Mouse (Mus musculus) liver, embryonic 13.5 days (tissue): ENCODE measurements at regions not wholly inside any gene's neighbourhood (a gene's known extent, or its start where the extent isn't known, plus 50 kb on each side); places are given as distances from the start of the nearest gene placed in this dataset.

Experiments
- ATAC-seq: fragments of 200-750 bp; cut with Nextera tagmentation; 2 replicates; pipeline ENCODE4 v1.8.0; 2017; ENCODE audit warnings: low read depth, mild to moderate bottlenecking, moderate number of reproducible peaks, moderate library complexity
- DNase-seq: peaks from one replicate; pipeline ENCODE4 v3.0.0; 2022
- H3K27ac ChIP-seq: fragments of 300-500 bp; sonication (generic); 2 replicates; pipeline ENCODE4 v1.5.1; 2015; ENCODE audit warnings: moderate library complexity, mild to moderate bottlenecking, inconsistent platforms
- H3K27me3 ChIP-seq: fragments of 300-500 bp; sonication (generic); 2 replicates; pipeline ENCODE4 v1.6.1; 2015; ENCODE audit warnings: mild to moderate bottlenecking, inconsistent platforms
- H3K36me3 ChIP-seq: fragments of 300-500 bp; sonication (generic); 2 replicates; pipeline ENCODE4 v1.6.1; 2015; ENCODE audit warnings: mild to moderate bottlenecking, inconsistent platforms
- H3K4me1 ChIP-seq: fragments of 300-500 bp; sonication (generic); replicated peaks from 2 replicates; pipeline ENCODE4 v1.6.1; 2015; ENCODE audit warnings: inconsistent platforms
- H3K4me2 ChIP-seq: fragments of 300-500 bp; sonication (generic); 2 replicates; pipeline ENCODE4 v1.6.1; 2015; ENCODE audit warnings: inconsistent platforms, mild to moderate bottlenecking, moderate library complexity
- H3K4me3 ChIP-seq: fragments of 300-500 bp; sonication (generic); replicated peaks from 2 replicates; pipeline ENCODE4 v1.5.1; 2015; ENCODE audit warnings: mild to moderate bottlenecking, inconsistent platforms
- H3K9ac ChIP-seq: fragments of 300-500 bp; sonication (generic); 2 replicates; pipeline ENCODE4 v1.6.1; 2015; ENCODE audit warnings: mild to moderate bottlenecking, inconsistent platforms
- H3K9me3 ChIP-seq: fragments of 300-500 bp; sonication (generic); replicated peaks from 2 replicates; pipeline ENCODE4 v1.6.1; 2016; ENCODE audit warnings: inconsistent platforms
- WGBS: fragments of 180-500 bp; shearing (Covaris S2); methylation state at CpG from one replicate; pipeline ENCODE4 v1.1.7; 2015; ENCODE audit not compliant: insufficient replicate concordance; 5-methylcytosine and 5-hydroxymethylcytosine counted together

DNA sequence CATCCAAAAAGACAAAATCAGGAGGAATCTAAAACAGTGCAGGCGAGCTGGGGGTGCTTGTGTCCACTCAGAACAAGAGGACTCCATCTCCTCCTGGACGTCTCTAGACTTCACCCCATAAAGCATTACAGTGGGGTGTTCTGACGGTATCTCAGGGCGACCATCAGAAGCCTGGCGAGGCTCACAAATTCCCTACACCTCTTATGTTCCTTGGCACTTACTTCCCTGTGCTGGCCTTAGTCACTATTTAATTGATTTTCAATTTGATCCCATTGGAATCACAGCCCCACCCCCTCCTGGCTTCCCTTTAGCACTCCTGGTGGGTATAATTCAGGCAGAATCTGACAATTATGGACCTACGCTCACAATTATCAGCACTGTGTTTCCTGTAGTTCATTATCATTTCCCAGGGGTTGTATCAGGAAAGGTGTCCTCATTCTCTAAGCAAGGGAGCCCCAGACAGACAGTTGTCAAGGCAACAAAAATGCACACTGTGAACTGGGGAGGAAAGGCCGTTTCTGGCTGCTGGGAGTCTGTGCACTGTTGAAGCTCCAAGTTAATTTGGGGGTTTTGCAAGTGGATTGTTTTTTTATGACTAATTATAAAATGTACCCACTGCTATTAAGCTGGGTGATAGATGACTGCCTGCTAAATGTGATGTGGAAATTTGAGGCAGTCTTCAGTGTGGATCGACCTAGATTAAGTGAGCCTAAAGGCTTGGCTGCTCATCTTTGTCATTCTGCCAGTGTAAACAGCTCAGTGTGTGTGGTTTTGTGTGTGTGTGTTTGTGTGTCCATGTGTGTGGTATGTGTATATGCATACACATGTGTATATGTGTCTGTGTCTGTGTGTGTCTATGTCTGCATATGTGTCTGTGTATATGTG lies 115.6 kb upstream of the Kcnj15 start:
- 51% methylated on average over 8 of the region's 8 CpGs for WGBS

DNA sequence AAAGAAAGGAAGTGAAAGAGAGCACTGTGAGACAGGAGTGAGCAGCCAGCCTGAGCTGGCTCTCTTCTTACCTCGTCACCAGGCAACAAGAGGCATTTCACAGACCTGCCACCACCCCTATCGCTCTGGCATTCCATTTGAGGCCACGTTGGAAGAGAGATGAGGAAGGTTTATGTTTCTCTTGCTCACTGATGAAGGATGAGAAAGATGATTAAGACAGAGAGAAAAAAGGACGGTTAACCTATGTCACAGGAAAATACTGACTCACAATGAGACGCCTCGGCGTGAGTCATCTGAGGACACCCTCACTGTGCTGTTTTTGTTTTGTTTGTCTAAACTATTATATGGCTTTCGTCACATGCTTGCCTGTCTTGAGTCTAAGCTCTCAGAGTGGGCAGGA lies 106.9 kb upstream of the Kcnj15 start:
- Histone ChIP-seq H3K4me3 (no peak overlapping the region), H3K9ac (no peak overlapping the region), H3K9me3 (no peaks in the 10 kb centered on the region), H3K4me2 (no peak overlapping the region), H3K27me3 (no peaks in the 10 kb centered on the region), H3K27ac (no peak overlapping the region), H3K4me1 (no peaks in the 10 kb centered on the region), H3K36me3 (no peaks in the 10 kb centered on the region)
- DNase-seq (no peak), ATAC-seq (no peak)
- 56% methylated on average over 8 of the region's 8 CpGs for WGBS

More for the DNA sequence above, 115.6 kb upstream of the Kcnj15 start:
- ATAC-seq, result no peak
- Histone ChIP-seq H3K36me3 (no peaks in the 10 kb centered on the region), H3K4me1 (no peaks in the 10 kb centered on the region), H3K27me3 (no peaks in the 10 kb centered on the region), H3K9me3 (no peaks in the 10 kb centered on the region), H3K9ac (no peak overlapping the region), H3K27ac (no peak overlapping the region), H3K4me3 (no peak overlapping the region), H3K4me2 (no peak overlapping the region)
- no peak for DNase-seq

DNA sequence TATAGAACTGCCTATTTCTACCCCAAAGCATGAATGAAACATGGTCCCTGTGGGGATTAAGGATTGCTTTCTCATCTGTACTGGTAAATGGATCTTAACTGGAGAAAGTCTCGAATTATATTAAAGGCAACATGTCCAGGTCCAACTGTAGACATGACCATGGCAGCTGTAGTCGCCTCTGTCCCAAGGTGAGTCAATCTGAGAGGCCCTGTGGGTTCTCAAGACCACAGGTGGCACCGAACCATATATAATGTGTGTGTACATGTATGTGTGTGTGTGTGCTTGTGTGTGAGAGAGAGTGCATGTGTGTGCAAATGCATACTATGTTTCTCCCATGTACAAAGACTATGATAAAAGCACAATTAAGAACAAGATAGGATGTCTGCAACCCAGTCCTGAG lies 105.9 kb upstream of the Kcnj15 start:
- Histone ChIP-seq H3K4me1 (no peaks in the 10 kb centered on the region), H3K9me3 (no peaks in the 10 kb centered on the region), H3K27me3 (no peaks in the 10 kb centered on the region), H3K4me3 (no peak overlapping the region), H3K4me2 (no peak overlapping the region), H3K27ac (no peak overlapping the region), H3K9ac (no peak overlapping the region), H3K36me3 (no peaks in the 10 kb centered on the region)
- WGBS, result 49% methylated on average over 3 of the region's 3 CpGs
- no peak for DNase-seq
- ATAC-seq, result no peak

DNA sequence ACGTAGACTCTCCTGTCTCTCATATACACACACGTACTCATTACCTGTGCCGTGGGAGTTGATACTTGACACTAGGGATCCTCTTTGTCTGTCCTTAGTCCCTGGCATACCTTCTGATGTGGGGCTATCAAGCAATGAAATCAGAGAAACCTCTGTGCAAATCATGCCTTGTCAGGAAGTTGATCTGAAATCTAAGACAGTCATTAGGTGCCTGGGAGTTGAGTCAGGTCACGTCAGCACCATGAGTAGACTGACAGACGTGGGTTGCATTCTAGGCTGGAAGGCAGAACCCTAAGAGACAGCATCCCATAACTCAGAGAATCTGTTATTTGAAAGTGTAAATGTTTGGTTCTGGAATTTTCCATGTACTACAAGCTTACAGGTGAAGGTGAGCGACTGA lies 105.4 kb upstream of the Kcnj15 start:
- no peak overlapping the region for H3K27ac ChIP-seq
- H3K36me3 ChIP-seq, result no peaks in the 10 kb centered on the region
- H3K9me3 ChIP-seq, result no peaks in the 10 kb centered on the region
- no peak overlapping the region for H3K9ac ChIP-seq
- no peaks in the 10 kb centered on the region for H3K27me3 ChIP-seq
- DNase-seq (no peak), ATAC-seq (no peak)
- 67% methylated on average over 6 of the region's 6 CpGs for WGBS
- no peaks in the 10 kb centered on the region for H3K4me1 ChIP-seq
- H3K4me3 ChIP-seq, result no peak overlapping the region
- no peak overlapping the region for H3K4me2 ChIP-seq

DNA sequence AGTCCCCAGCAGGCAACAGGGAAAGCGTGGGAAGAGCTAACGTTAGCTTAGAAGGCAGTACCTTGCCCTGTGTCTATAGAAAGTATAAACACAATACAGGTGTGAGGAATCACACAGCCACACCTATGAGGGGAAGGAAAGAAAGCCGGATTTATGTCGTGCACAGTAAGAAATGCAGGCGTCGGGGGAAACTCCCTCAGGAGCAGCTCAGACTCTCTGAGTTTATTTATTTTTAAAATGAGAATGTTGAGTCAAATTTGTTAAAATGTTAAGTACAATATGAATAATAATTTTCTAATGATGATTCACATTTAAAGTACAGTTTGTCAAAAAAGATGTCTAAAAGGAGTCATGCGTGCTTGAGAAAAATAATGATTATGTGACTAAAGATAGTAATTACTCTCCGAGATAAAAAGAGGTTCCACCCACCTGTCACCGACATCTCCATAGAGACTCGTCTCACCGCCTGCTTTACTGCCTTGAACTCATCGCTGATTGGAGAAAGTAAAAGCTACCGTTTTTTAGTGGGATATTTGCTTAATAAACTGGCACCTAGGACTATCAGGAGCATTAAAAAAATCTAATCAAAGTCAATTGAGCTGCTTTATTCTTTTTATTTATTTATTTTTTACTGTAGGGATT lies 104.5 kb upstream of the Kcnj15 start:
- 64% methylated on average over 13 of the region's 13 CpGs for WGBS
- DNase-seq (no peak), ATAC-seq (no peak)
- Histone ChIP-seq H3K27ac (no peak overlapping the region), H3K4me1 (no peaks in the 10 kb centered on the region), H3K36me3 (no peaks in the 10 kb centered on the region), H3K27me3 (no peaks in the 10 kb centered on the region), H3K9ac (no peak overlapping the region), H3K4me3 (no peak overlapping the region), H3K4me2 (no peak overlapping the region), H3K9me3 (no peaks in the 10 kb centered on the region)

DNA sequence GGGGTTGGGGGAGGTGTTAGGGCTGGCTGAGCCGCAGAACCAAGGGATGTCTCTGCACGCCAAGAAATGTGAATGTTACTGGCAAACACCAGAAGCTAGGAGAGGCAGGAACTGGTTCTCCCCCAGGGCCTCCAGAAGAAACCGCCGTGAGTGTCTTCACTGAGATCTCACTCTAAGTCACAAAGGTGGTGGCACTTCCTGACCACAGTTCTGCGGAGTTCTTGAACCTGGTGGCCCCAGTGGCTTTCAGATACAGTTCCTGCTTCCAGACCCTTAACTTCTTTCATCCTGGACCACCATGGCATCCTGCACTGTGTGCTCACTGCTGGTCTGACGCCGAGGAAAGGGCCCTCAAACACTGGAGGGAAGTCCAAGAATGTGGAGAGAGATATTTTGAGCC lies 89.0 kb upstream of the Kcnj15 start:
- Histone ChIP-seq H3K4me1 (no peaks in the 10 kb centered on the region), H3K27ac (no peak overlapping the region), H3K4me2 (no peak overlapping the region), H3K4me3 (no peak overlapping the region), H3K36me3 (no peaks in the 10 kb centered on the region), H3K9ac (no peak overlapping the region), H3K9me3 (no peaks in the 10 kb centered on the region), H3K27me3 (no peaks in the 10 kb centered on the region)
- WGBS, result 44% methylated on average over 7 of the region's 7 CpGs
- no peak for DNase-seq
- ATAC-seq, result no peak

DNA sequence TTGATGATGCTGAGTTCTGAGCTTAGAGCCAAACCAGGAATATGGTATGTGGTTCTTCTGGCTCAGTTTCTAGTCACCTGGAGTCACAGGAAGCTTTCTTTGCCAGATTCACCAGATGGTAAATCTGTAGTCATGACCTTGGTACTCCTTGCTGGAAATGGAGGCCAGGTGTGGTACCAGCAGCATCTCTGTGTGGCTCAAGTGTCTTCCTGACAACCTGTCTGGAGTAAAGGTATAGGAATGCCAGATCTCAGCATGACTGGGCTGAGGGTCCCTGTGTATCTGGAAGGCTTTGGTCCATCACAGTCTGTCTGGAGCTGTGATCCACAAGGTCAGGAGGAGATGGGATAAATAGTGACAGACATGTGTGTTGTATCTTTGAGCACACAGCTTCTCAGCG lies 88.0 kb upstream of the Kcnj15 start:
- Histone ChIP-seq H3K9me3 (no peaks in the 10 kb centered on the region), H3K4me1 (no peaks in the 10 kb centered on the region), H3K36me3 (no peaks in the 10 kb centered on the region), H3K4me2 (no peak overlapping the region), H3K4me3 (no peak overlapping the region), H3K27ac (no peak overlapping the region), H3K27me3 (no peaks in the 10 kb centered on the region), H3K9ac (no peak overlapping the region)
- no peak for DNase-seq
- WGBS, result 85% methylated on average over 1 of the region's 1 CpGs
- ATAC-seq, result no peak

DNA sequence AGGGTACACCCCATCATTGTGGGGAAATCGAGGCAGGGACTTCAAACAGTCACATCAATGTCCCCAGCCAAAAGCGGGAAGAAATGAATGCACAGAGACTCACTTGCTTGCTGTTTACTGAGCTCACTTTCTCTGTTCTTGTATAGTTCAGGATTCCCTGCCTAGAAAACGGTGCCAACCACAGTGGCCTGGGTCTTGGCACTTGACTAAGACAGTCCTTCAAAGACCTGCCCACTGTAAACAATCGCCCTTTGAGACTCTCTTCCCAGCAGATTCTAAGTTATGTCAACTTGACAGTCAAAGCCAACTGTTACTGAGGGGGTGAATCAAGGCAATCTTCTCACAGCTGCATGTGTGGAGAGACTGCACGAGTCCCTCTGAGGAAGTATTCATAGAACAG lies 76.8 kb upstream of the Kcnj15 start:
- Histone ChIP-seq H3K36me3 (no peaks in the 10 kb centered on the region), H3K4me2 (no peak overlapping the region), H3K4me1 (no peaks in the 10 kb centered on the region), H3K4me3 (no peak overlapping the region), H3K9me3 (no peaks in the 10 kb centered on the region), H3K27me3 (no peaks in the 10 kb centered on the region), H3K27ac (no peak overlapping the region), H3K9ac (no peak overlapping the region)
- WGBS, result 60% methylated on average over 5 of the region's 5 CpGs
- no peak for ATAC-seq
- DNase-seq, result no peak

DNA sequence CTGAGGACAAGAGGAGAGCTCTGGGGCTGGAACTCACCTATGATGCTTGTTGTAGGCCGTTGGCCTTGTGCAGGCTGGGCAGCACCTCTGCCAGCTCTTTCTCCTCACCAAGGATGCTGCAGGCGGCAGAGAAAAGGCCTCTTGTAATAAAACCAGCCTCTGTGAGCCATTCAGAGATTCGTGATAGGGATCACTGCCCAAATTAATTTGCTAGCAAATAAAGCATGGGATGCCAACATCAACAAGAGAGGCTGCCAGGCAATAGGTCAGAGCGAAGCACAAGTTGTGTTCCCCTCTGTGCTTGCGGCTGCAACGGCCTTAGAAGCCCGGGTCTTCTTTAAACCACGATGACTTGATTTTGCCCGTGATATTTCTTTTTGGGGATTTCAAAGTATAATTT lies 72.0 kb upstream of the Kcnj15 start:
- Histone ChIP-seq H3K27me3 (no peaks in the 10 kb centered on the region), H3K36me3 (no peaks in the 10 kb centered on the region), H3K27ac (no peak overlapping the region), H3K4me1 (no peaks in the 10 kb centered on the region), H3K4me2 (no peak overlapping the region), H3K9ac (no peak overlapping the region), H3K4me3 (no peak overlapping the region), H3K9me3 (no peaks in the 10 kb centered on the region)
- no peak for ATAC-seq
- DNase-seq, result no peak
- 70% methylated on average over 9 of the region's 9 CpGs for WGBS

DNA sequence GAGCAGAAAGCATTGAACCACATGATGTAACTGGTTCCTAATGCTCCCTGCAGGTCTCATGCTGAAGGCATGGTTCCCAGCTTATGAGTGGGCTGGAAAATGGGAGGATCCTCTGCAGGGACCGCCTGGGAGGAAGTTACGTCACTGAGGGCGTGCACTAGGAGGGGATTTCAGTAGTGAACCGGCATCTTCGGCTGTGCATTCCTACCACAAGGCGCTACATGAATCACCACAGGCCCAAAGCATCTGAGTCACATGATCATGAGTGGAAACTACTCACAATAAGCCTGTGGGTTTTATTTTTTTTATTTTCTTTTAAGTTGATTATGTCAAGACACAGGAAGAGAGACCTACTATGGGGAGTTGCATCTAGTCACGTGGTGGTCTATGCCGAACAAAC lies 68.2 kb upstream of the Kcnj15 start:
- no peak for ATAC-seq
- H3K36me3 ChIP-seq, result no peaks in the 10 kb centered on the region
- no peak for DNase-seq

DNA sequence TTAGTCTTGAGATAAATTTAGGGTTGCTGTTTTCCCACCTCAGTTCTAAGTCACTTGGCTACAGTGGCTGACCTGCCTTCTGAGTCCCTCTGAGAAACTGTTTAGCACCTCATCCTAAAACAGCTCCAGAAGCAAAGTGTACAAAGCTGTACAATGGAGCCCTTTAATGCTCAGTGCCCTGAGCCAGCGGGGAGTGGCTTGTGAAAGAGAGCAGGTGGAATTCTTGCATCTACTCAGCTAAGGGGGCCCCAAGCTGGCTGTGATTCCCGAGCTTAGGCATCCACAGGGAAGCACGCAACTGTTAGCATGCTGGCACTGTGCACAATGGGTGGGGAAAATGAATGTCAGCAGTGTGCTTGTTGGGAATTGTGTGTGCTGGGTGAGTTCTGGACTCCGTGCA lies 63.2 kb upstream of the Kcnj15 start:
- no peak for ATAC-seq
- no peak overlapping the region for H3K4me3 ChIP-seq
- H3K9ac ChIP-seq, result no peak overlapping the region
- WGBS, result 61% methylated on average over 4 of the region's 4 CpGs
- no peak overlapping the region for H3K27ac ChIP-seq
- no peaks in the 10 kb centered on the region for H3K36me3 ChIP-seq
- DNase-seq, result no peak
- H3K4me2 ChIP-seq, result no peak overlapping the region
- H3K4me1 ChIP-seq, result no peaks in the 10 kb centered on the region
- no peaks in the 10 kb centered on the region for H3K9me3 ChIP-seq
- no peaks in the 10 kb centered on the region for H3K27me3 ChIP-seq

More for the DNA sequence above, 68.2 kb upstream of the Kcnj15 start:
- no peaks in the 10 kb centered on the region for H3K9me3 ChIP-seq
- H3K27ac ChIP-seq, result no peak overlapping the region
- H3K27me3 ChIP-seq, result no peaks in the 10 kb centered on the region
- H3K4me1 ChIP-seq, result no peaks in the 10 kb centered on the region
- no peak overlapping the region for H3K9ac ChIP-seq
- no peak overlapping the region for H3K4me3 ChIP-seq
- 65% methylated on average over 8 of the region's 8 CpGs for WGBS
- no peak overlapping the region for H3K4me2 ChIP-seq

DNA sequence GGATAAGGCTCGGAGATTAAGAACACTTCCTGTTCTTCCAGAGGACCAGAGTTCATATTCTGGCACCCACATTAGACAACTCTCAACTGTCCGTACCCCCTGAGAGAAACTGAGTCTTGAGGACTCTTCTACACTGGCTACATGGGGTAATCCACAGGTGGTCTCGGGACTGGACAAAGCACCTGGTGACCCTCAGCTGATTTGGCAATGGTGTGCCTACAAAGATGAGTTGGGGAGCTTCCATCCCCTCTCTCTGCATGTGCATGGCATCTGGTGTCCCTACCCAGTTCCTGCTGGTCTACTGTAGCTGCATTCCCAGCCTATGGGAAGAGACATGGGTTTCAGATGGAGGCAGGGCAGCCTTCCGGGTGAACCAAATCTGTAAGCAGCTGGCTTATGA lies 61.2 kb upstream of the Kcnj15 start:
- H3K9ac ChIP-seq, result no peak overlapping the region
- H3K36me3 ChIP-seq, result no peaks in the 10 kb centered on the region
- H3K4me2 ChIP-seq, result no peak overlapping the region
- ATAC-seq, result no peak
- H3K27me3 ChIP-seq, result no peaks in the 10 kb centered on the region
- no peak overlapping the region for H3K27ac ChIP-seq
- no peak for DNase-seq
- no peaks in the 10 kb centered on the region for H3K4me1 ChIP-seq
- 52% methylated on average over 4 of the region's 4 CpGs for WGBS
- no peaks in the 10 kb centered on the region for H3K9me3 ChIP-seq
- no peak overlapping the region for H3K4me3 ChIP-seq
